Mouse (Mus musculus) brain, embryonic 14.5 days (tissue): Measurements from ENCODE around the gene Hbq1b. TPM values are rescaled to one million over a fixed set of nuclear protein-coding genes. Genes with fewer than 3 reads are reported as not detected.

ENCODE experiments used
- DNase-seq: peaks from one replicate; pipeline ENCODE4 v3.0.0-alpha.2; 2011; ENCODE audit warnings: low read depth
- CTCF ChIP-seq: fragments of 200-500 bp; IDR thresholded peaks from 2 replicates; pipeline ENCODE4 v1.5.1; 2012; ENCODE audit warnings: inconsistent platforms, mild to moderate bottlenecking, moderate library complexity, borderline replicate concordance; ENCODE audit not compliant: insufficient read depth, insufficient read length; ENCODE audit errors: extremely low read depth
- POLR2A ChIP-seq: fragments of 200-500 bp; IDR thresholded peaks from 2 replicates; pipeline ENCODE4 v1.6.1; 2012; ENCODE audit warnings: mild to moderate bottlenecking, inconsistent platforms, borderline replicate concordance; ENCODE audit not compliant: poor library complexity, insufficient read depth, insufficient read length, severe bottlenecking; ENCODE audit errors: extremely low read depth
- polyA plus RNA-seq: library from polyadenylated mRNA; depleted of rRNA; stranded (reverse); fragments of >200 nt; gene quantifications from 2 replicates; pipeline ENCODE4 v1.2.3, GENCODE M21; 2012; rRNA removed

The Hbq1b gene
- 1.4 and 2.4 TPM in 2 replicates for polyA plus RNA-seq

- peak; percentile 69 for TF ChIP-seq CTCF
- peak; percentile 68 for DNase-seq
Measured at GRCm38 (mm10) chr11:32286695-32287492, at the start of gene Hbq1b. Gene Hbq1b (plus strand): TSS chr11:32286965.

- TF ChIP-seq POLR2A (no peak), CTCF (no peak)
- DNase-seq, result no peak
Measured at GRCm38 (mm10) chr11:32237411-32237795, 49.4 kb upstream of the Hbq1b start.

- peak; percentile 73 for DNase-seq
- TF ChIP-seq POLR2A, result no peak
- peak; percentile 93 for TF ChIP-seq CTCF
Measured at GRCm38 (mm10) chr11:32238093-32238860, 48.5 kb upstream of the Hbq1b start.

- DNase-seq, result no peak
- TF ChIP-seq CTCF (no peak), POLR2A (no peak)
Measured at GRCm38 (mm10) chr11:32241391-32241790, 45.4 kb upstream of the Hbq1b start.

- no peak for TF ChIP-seq POLR2A
- TF ChIP-seq CTCF, result no peak
- DNase-seq, result no peak
Measured at GRCm38 (mm10) chr11:32242209-32242608, 44.6 kb upstream of the Hbq1b start.

GRCm38 (mm10) chr11:32243205-32243955 is 43.4 kb upstream of the Hbq1b start:
- DNase-seq, result no peak
- TF ChIP-seq CTCF (no peak), POLR2A (no peak)

- DNase-seq, result no peak
- no peak for TF ChIP-seq CTCF
- TF ChIP-seq POLR2A, result no peak
Measured at GRCm38 (mm10) chr11:32244064-32244463, 42.7 kb upstream of the Hbq1b start.

GRCm38 (mm10) chr11:32244617-32245016 is 42.1 kb upstream of the Hbq1b start:
- TF ChIP-seq CTCF (no peak), POLR2A (no peak)
- DNase-seq, result no peak

GRCm38 (mm10) chr11:32245614-32246013 is 41.2 kb upstream of the Hbq1b start:
- TF ChIP-seq POLR2A (no peak), CTCF (no peak)
- no peak for DNase-seq

- TF ChIP-seq CTCF (peak; percentile 30; the same call in 1 of the 2 replicates), POLR2A (no peak)
- DNase-seq, result no peak
Measured at GRCm38 (mm10) chr11:32247068-32247467, 39.7 kb upstream of the Hbq1b start.

- no peak for DNase-seq
- TF ChIP-seq POLR2A (no peak), CTCF (no peak)
Measured at GRCm38 (mm10) chr11:32248350-32248749, 38.4 kb upstream of the Hbq1b start.
